Mouse (Mus musculus) MEL (cell line): ENCODE results near the gene Ccdc33. TPM values are rescaled to one million over a fixed set of nuclear protein-coding genes. Genes with fewer than 3 reads are reported as not detected.
A peak's percentile ranks its signal among the peaks of the same experiment; 100 is the strongest.

Experiments
- DNase-seq: peaks from one replicate; pipeline ENCODE4 v3.0.0; 2011; ENCODE audit warnings: low read depth, low spot score
- H3K27ac ChIP-seq: 2 replicates; pipeline ENCODE4 v1.5.1; 2012; ENCODE audit warnings: low read depth, mild to moderate bottlenecking, control low read depth, low read length, moderate library complexity; ENCODE audit not compliant: control insufficient read depth
- H3K27me3 ChIP-seq, 2 experiments: fragments of 150-350 bp in 1 of 2; sonication (generic) in 1 of 2; 2 replicates each; pipeline ENCODE4 v1.6.1; 2012; ENCODE audit warnings: low read length in 2 of 2, mild to moderate bottlenecking in 2 of 2, improper control_type of control experiment in 1 of 2, moderate library complexity in 1 of 2; ENCODE audit not compliant: insufficient read depth in 2 of 2, control insufficient read depth in 1 of 2
- H3K36me3 ChIP-seq, 2 experiments: 2 replicates each; pipeline ENCODE4 v1.6.1; 2012 to 2014; ENCODE audit warnings: low read length in 2 of 2, improper control_type of control experiment in 1 of 2, inconsistent platforms in 1 of 2, mild to moderate bottlenecking in 1 of 2; ENCODE audit not compliant: insufficient read depth in 2 of 2, control insufficient read depth in 1 of 2
- H3K4me1 ChIP-seq, 2 experiments: fragments of 150-350 bp in 1 of 2; sonication (generic) in 1 of 2; 2 replicates each; pipeline ENCODE4 v1.6.1; 2012; ENCODE audit warnings: low read length in 2 of 2, improper control_type of control experiment in 1 of 2, mild to moderate bottlenecking in 1 of 2; ENCODE audit not compliant: insufficient read depth in 2 of 2, control insufficient read depth in 1 of 2
- H3K4me3 ChIP-seq, 2 experiments: fragments of 150-350 bp in 1 of 2; sonication (generic) in 1 of 2; 2 replicates each; pipeline ENCODE4 v1.5.1; 2012; ENCODE audit warnings: low read depth in 2 of 2, low read length in 2 of 2, mild to moderate bottlenecking in 2 of 2, moderate library complexity in 2 of 2, control low read depth in 1 of 2, improper control_type of control experiment in 1 of 2; ENCODE audit not compliant: control insufficient read depth in 1 of 2, insufficient read depth in 1 of 2
- H3K79me2 ChIP-seq: 2 replicates; pipeline ENCODE4 v1.6.1; 2012; ENCODE audit warnings: mild to moderate bottlenecking, low read length, moderate library complexity; ENCODE audit not compliant: control insufficient read depth, poor library complexity, insufficient read depth
- H3K9ac ChIP-seq: 2 replicates; pipeline ENCODE4 v1.6.1; 2012; ENCODE audit warnings: low read depth, mild to moderate bottlenecking, control low read depth, low read length, moderate library complexity; ENCODE audit not compliant: control insufficient read depth, poor library complexity, severe bottlenecking
- H3K9me3 ChIP-seq: fragments of 150-350 bp; sonication (generic); replicated peaks from 2 replicates; pipeline ENCODE4 v1.6.1; 2012; ENCODE audit warnings: mild to moderate bottlenecking, low read length, improper control_type of control experiment, moderate library complexity; ENCODE audit not compliant: insufficient read depth
- BHLHE40 ChIP-seq: IDR thresholded peaks from 2 replicates; pipeline ENCODE4 v1.6.1; 2012; ENCODE audit warnings: low read depth, mild to moderate bottlenecking, inconsistent platforms, low read length, improper control_type of control experiment, borderline replicate concordance
- CHD2 ChIP-seq: IDR thresholded peaks from 2 replicates; pipeline ENCODE4 v1.6.1; 2011; ENCODE audit warnings: low read length, improper control_type of control experiment
- CTCF ChIP-seq, 3 experiments: IDR thresholded peaks in 2 of 3; conservative IDR thresholded peaks in 1 of 3; 2 replicates each; pipeline ENCODE4 v1.5.1; 2011 to 2012; ENCODE audit warnings: low read length in 3 of 3, low read depth in 2 of 3, mild to moderate bottlenecking in 2 of 3, improper control_type of control experiment in 1 of 3, inconsistent platforms in 1 of 3, mixed read lengths in 1 of 3, moderate library complexity in 1 of 3; ENCODE audit not compliant: control insufficient read depth in 1 of 3, insufficient read depth in 1 of 3, poor library complexity in 1 of 3, severe bottlenecking in 1 of 3
- ETS1 ChIP-seq: IDR thresholded peaks from 2 replicates; pipeline ENCODE4 v1.6.1; 2012; ENCODE audit warnings: low read depth, mild to moderate bottlenecking, inconsistent platforms, low read length, improper control_type of control experiment, moderate library complexity
- GABPA ChIP-seq: IDR thresholded peaks from 2 replicates; pipeline ENCODE4 v1.6.1; 2012; ENCODE audit warnings: low read depth, mild to moderate bottlenecking, inconsistent platforms, low read length, improper control_type of control experiment, moderate library complexity
- GATA1 ChIP-seq: IDR thresholded peaks from 2 replicates; pipeline ENCODE4 v1.6.1; 2011; ENCODE audit warnings: low read depth, low read length, improper control_type of control experiment
- JUND ChIP-seq: IDR thresholded peaks from 2 replicates; pipeline ENCODE4 v1.6.1; 2011; ENCODE audit warnings: low read depth, mild to moderate bottlenecking, improper control_type of control experiment, low read length
- MAZ ChIP-seq: IDR thresholded peaks from 2 replicates; pipeline ENCODE4 v1.6.1; 2012; ENCODE audit warnings: low read depth, mild to moderate bottlenecking, inconsistent platforms, low read length, improper control_type of control experiment
- NRF1 ChIP-seq: IDR thresholded peaks from 2 replicates; pipeline ENCODE4 v1.6.1; 2014; ENCODE audit warnings: low read depth, mild to moderate bottlenecking, inconsistent platforms, low read length, improper control_type of control experiment, moderate library complexity; ENCODE audit not compliant: poor library complexity, insufficient read depth, severe bottlenecking
- POLR2A ChIP-seq, 2 experiments: IDR thresholded peaks; 2 replicates each; pipeline ENCODE4 v1.6.1; 2011 to 2012; ENCODE audit warnings: low read length in 2 of 2, mild to moderate bottlenecking in 2 of 2, control low read depth in 1 of 2, improper control_type of control experiment in 1 of 2, low read depth in 1 of 2, moderate library complexity in 1 of 2; ENCODE audit not compliant: control insufficient read depth in 1 of 2, insufficient read depth in 1 of 2, poor library complexity in 1 of 2
- POLR2AphosphoS2 ChIP-seq: IDR thresholded peaks from 2 replicates; pipeline ENCODE4 v1.6.1; 2011; ENCODE audit warnings: low read length, improper control_type of control experiment
- POLR2AphosphoS5 ChIP-seq: IDR thresholded peaks from 2 replicates; pipeline ENCODE4 v1.6.1; 2012; ENCODE audit warnings: low read depth, borderline replicate concordance, mild to moderate bottlenecking, inconsistent platforms, low read length, moderate library complexity, mixed read lengths
- RAD21 ChIP-seq: IDR thresholded peaks from 2 replicates; pipeline ENCODE4 v1.6.1; 2011; ENCODE audit warnings: mild to moderate bottlenecking, low read depth, low read length, improper control_type of control experiment
- SIN3A ChIP-seq: IDR thresholded peaks from 2 replicates; pipeline ENCODE4 v1.6.1; 2012; ENCODE audit warnings: low read length, improper control_type of control experiment, inconsistent platforms
- SMC3 ChIP-seq: IDR thresholded peaks from 2 replicates; pipeline ENCODE4 v1.6.1; 2011; ENCODE audit warnings: low read depth, low read length, improper control_type of control experiment
- TCF12 ChIP-seq: IDR thresholded peaks from 2 replicates; pipeline ENCODE4 v1.6.1; 2014; ENCODE audit warnings: low read depth, mild to moderate bottlenecking, inconsistent platforms, low read length, improper control_type of control experiment, moderate library complexity
- USF1 ChIP-seq: IDR thresholded peaks from 2 replicates; pipeline ENCODE4 v1.6.1; 2014; ENCODE audit warnings: low read depth, mild to moderate bottlenecking, inconsistent platforms, low read length, improper control_type of control experiment, moderate library complexity
- USF2 ChIP-seq, 2 experiments: IDR thresholded peaks; 2 replicates each; pipeline ENCODE4 v1.6.1; 2011 to 2012; ENCODE audit warnings: improper control_type of control experiment in 2 of 2, low read length in 2 of 2, borderline replicate concordance in 1 of 2, inconsistent platforms in 1 of 2, low read depth in 1 of 2, mild to moderate bottlenecking in 1 of 2; ENCODE audit not compliant: insufficient read depth in 1 of 2
- ZC3H11A ChIP-seq: IDR thresholded peaks from 2 replicates; pipeline ENCODE4 v1.6.1; 2012; ENCODE audit warnings: low read depth, mild to moderate bottlenecking, inconsistent platforms, low read length, improper control_type of control experiment
- ZMIZ1 ChIP-seq: IDR thresholded peaks from 2 replicates; pipeline ENCODE4 v1.6.1; 2012; ENCODE audit warnings: low read depth, mild to moderate bottlenecking, inconsistent platforms, low read length, improper control_type of control experiment, moderate library complexity
- ZNF384 ChIP-seq: IDR thresholded peaks from 2 replicates; pipeline ENCODE4 v1.6.1; 2012; ENCODE audit warnings: low read depth, mild to moderate bottlenecking, inconsistent platforms, low read length, improper control_type of control experiment
- polyA plus RNA-seq, 2 experiments: library from polyadenylated mRNA; stranded (reverse) in 1 of 2; unstranded in 1 of 2; fragments of >175 nt in 1 of 2; fragments of >200 nt in 1 of 2; gene quantifications; 2 replicates each; pipeline versions ENCODE4 v1.2.1 to v1.2.4; 2012; ENCODE audit warnings: low replicate concordance in 2 of 2, low read depth in 1 of 2; ENCODE audit not compliant: insufficient read length in 2 of 2, insufficient read depth in 1 of 2, missing spikeins in 1 of 2
- total RNA-seq: library from RNA; depleted of rRNA; stranded (reverse); fragments of 300-350 nt; gene quantifications from 2 replicates; pipeline ENCODE4 v1.2.3, GENCODE M21; 2012

Ccdc33 gene
- total and polyA plus RNA-seq, 3 experiments, result not detected

- no peak overlapping the region for H3K27ac ChIP-seq
- H3K27me3 ChIP-seq, result peaks cover 10 to 11% of the 10 kb centered on the region in 2 experiments
- TF ChIP-seq CHD2 (no peak), POLR2AphosphoS2 (no peak)
Measured at GRCm38 (mm10) chr9:57999676-58000075, 118.9 kb downstream of the Ccdc33 start.

GRCm38 (mm10) chr9:57998685-57999084 is 119.9 kb downstream of the Ccdc33 start:
- H3K27me3 ChIP-seq, result peaks cover 7 to 10% of the 10 kb centered on the region in 2 experiments
- TF ChIP-seq ZNF384 (no peak), SMC3 (no peak), POLR2AphosphoS5 (no peak), GABPA (no peak), NRF1 (no peak), SIN3A (no peak), USF2 (IDR thresholded peaks at IDR 0.05; ENCODE audit: borderline replicate concordance in 1 of 2, insufficient read depth in 1 of 2, low read depth in 1 of 2, low read length in 2 of 2) (no peak), TCF12 (no peak), JUND (no peak), ZMIZ1 (no peak)
- TF ChIP-seq, all 39 proteins: peak for 0
- H3K9me3 ChIP-seq, result no peaks in the 10 kb centered on the region
- no peak for DNase-seq
- H3K27ac ChIP-seq, result no peak overlapping the region
- H3K4me3 ChIP-seq, result no peak overlapping the region
- H3K79me2 ChIP-seq, result no peaks in the 10 kb centered on the region
- H3K4me1 ChIP-seq, result peaks cover 0 to 4% of the 10 kb centered on the region in 2 experiments; a peak in 1 of 4 replicates
- no peaks in the 10 kb centered on the region; a peak in 1 of 4 replicates for H3K36me3 ChIP-seq
- no peak overlapping the region for H3K9ac ChIP-seq

More at GRCm38 (mm10) chr9:57999676-58000075, 118.9 kb downstream of the Ccdc33 start:
- H3K4me1 ChIP-seq, result peaks cover 0 to 4% of the 10 kb centered on the region in 2 experiments; a peak in 1 of 4 replicates
- no peak overlapping the region for H3K4me3 ChIP-seq
- H3K36me3 ChIP-seq, result no peaks in the 10 kb centered on the region; a peak in 1 of 4 replicates
- DNase-seq, result no peak
- no peak overlapping the region for H3K9ac ChIP-seq
- H3K79me2 ChIP-seq, result no peaks in the 10 kb centered on the region
- H3K9me3 ChIP-seq, result no peaks in the 10 kb centered on the region

- H3K9ac ChIP-seq, result peak overlapping the region; percentile 27; the same call in 1 of the 2 replicates
- H3K79me2 ChIP-seq, result no peaks in the 10 kb centered on the region
- H3K4me3 ChIP-seq, result peak overlapping the region; percentile 39 to 44
Measured at GRCm38 (mm10) chr9:57998032-57998659, 120.5 kb downstream of the Ccdc33 start.

More at GRCm38 (mm10) chr9:57998032-57998659, 120.5 kb downstream of the Ccdc33 start:
- H3K36me3 ChIP-seq, result no peaks in the 10 kb centered on the region; a peak in 1 of 4 replicates
- peak; percentile 73 for DNase-seq
- TF ChIP-seq SIN3A (peak; percentile 50; the same call in 1 of the 2 replicates), USF1 (no peak), GATA1 (no peak), ETS1 (no peak), MAZ (no peak), ZC3H11A (peak; percentile 83), RAD21 (peak; percentile 95), GABPA (no peak), ZNF384 (0 out of 2 replicates have a peak, but pooled peaks have one; percentile 25), CTCF (IDR thresholded peaks at IDR 0.05 in 2 of 3, conservative IDR thresholded peaks at IDR 0.05 in 1 of 3; ENCODE audit: control insufficient read depth in 1 of 3, insufficient read depth in 1 of 3, low read depth in 2 of 3, low read length in 3 of 3, poor library complexity in 1 of 3, severe bottlenecking in 1 of 3) (peak; percentile 56 to 93 (median 69)), SMC3 (peak; percentile 82), BHLHE40 (no peak), POLR2A (IDR thresholded peaks at IDR 0.05; ENCODE audit: control insufficient read depth in 1 of 2, insufficient read depth in 1 of 2, low read depth in 1 of 2, low read length in 2 of 2, poor library complexity in 1 of 2) (no peak)
- H3K27ac ChIP-seq, result no peak overlapping the region
- H3K4me1 ChIP-seq, result peaks cover 0 to 4% of the 10 kb centered on the region in 2 experiments; a peak in 1 of 4 replicates
- H3K27me3 ChIP-seq, result peaks cover 7 to 10% of the 10 kb centered on the region in 2 experiments
- H3K9me3 ChIP-seq, result no peaks in the 10 kb centered on the region
